Mouse (Mus musculus) thymus, postnatal 36 days (tissue): ENCODE measurements around the gene Mapk1.
A peak's percentile ranks its signal among the peaks of the same experiment; 100 is the strongest.
"Not testable (repeated sequence)": the region's sequence is repeated elsewhere in the genome, so short reads cannot be mapped to it uniquely, and the experiment has no call there.

Experiments
- DNase-seq, 2 experiments: peaks; one replicate each; pipeline ENCODE4 v3.0.0; 2022; ENCODE audit warnings: mixed read lengths in 2 of 2

The Mapk1 gene

GRCm38 (mm10) chr16:16983131-16983533 lies at the start of gene Mapk1:
Gene Mapk1 (plus strand): TSS chr16:16983382.
- peak; percentile 98 for DNase-seq

- no peak for DNase-seq
These were observed 43.6 kb upstream of the Mapk1 start for GRCm38 (mm10) chr16:16939543-16939942.

GRCm38 (mm10) chr16:16941078-16941477 lies 42.1 kb upstream of the Mapk1 start:
- DNase-seq: no peak

- DNase-seq: no peak
These were observed 24.6 kb upstream of the Mapk1 start for GRCm38 (mm10) chr16:16958575-16958974.

GRCm38 (mm10) chr16:16959907-16960306 lies 23.3 kb upstream of the Mapk1 start:
- DNase-seq: no peak

GRCm38 (mm10) chr16:16965149-16965548 lies 18.0 kb upstream of the Mapk1 start:
- no peak for DNase-seq

GRCm38 (mm10) chr16:16966290-16966689 lies 16.9 kb upstream of the Mapk1 start:
- no peak for DNase-seq

- DNase-seq: no peak
These were observed 5.1 kb upstream of the Mapk1 start for GRCm38 (mm10) chr16:16978061-16978460.

- DNase-seq: no peak
These were observed 4.4 kb upstream of the Mapk1 start for GRCm38 (mm10) chr16:16978765-16979164.

- no peak for DNase-seq
These were observed 546 bp upstream of the Mapk1 start for GRCm38 (mm10) chr16:16982636-16983035.

- DNase-seq: peak; percentile 59 to 65
These were observed 596 bp downstream of the Mapk1 start for GRCm38 (mm10) chr16:16983534-16984422.

- no peak for DNase-seq
These were observed 1.3 kb downstream of the Mapk1 start for GRCm38 (mm10) chr16:16984423-16984941.

- no peak for DNase-seq
These were observed 4.1 kb downstream of the Mapk1 start for GRCm38 (mm10) chr16:16987248-16987647.

- no peak for DNase-seq
These were observed 5.7 kb downstream of the Mapk1 start for GRCm38 (mm10) chr16:16988842-16989241.

GRCm38 (mm10) chr16:16990021-16990420 lies 6.8 kb downstream of the Mapk1 start:
- no peak for DNase-seq

GRCm38 (mm10) chr16:16994426-16995052 lies 11.4 kb downstream of the Mapk1 start:
- DNase-seq: no peak

- not testable (repeated sequence) for DNase-seq
These were observed 13.0 kb downstream of the Mapk1 start for GRCm38 (mm10) chr16:16996121-16996729.

GRCm38 (mm10) chr16:17001109-17001508 lies 17.9 kb downstream of the Mapk1 start:
- no peak for DNase-seq

- no peak for DNase-seq
These were observed 23.9 kb downstream of the Mapk1 start for GRCm38 (mm10) chr16:17007070-17007469.

- DNase-seq: no peak
These were observed 26.9 kb downstream of the Mapk1 start for GRCm38 (mm10) chr16:17010036-17010435.

- DNase-seq: no peak
These were observed 29.4 kb downstream of the Mapk1 start for GRCm38 (mm10) chr16:17012583-17012982.

- DNase-seq: no peak
These were observed 32.1 kb downstream of the Mapk1 start for GRCm38 (mm10) chr16:17015111-17015852.

GRCm38 (mm10) chr16:17015853-17016230 lies 32.7 kb downstream of the Mapk1 start:
- DNase-seq: no peak
